Mouse (Mus musculus) frontal cortex, adult (tissue): Measurements from ENCODE around the gene Dlgap1.
"Not testable (repeated sequence)": the region's sequence is repeated elsewhere in the genome, so short reads cannot be mapped to it uniquely, and the experiment has no call there.

Experiments used
- ATAC-seq: cut with Nextera tagmentation; 2 replicates; pipeline ENCODE4 v1.9.2; 2017; ENCODE audit warnings: mild to moderate bottlenecking, moderate library complexity, mixed read lengths; ENCODE audit not compliant: low TSS enrichment

The Dlgap1 gene

DNA sequence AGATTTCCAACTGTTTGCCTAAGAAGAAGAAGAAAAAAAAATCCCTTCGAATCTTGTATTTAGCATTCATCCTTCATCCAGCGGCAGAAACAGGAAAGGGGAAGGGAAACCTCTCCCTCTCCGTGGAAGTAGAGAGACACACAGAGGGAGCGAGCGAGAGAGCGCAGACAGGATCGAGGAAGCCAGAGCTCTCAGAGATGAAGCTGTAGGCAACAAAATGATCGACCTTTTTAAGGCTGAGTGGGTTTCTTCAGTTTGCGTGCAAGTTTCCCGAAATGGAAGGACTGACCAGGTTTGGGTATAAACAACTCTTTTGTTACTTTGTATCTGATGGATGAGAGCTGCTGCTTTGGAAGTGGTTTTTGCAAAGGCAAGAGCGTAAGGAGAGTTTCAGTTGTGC lies 553.1 kb downstream of the Dlgap1 start:
- ATAC-seq = peak; percentile 76

DNA sequence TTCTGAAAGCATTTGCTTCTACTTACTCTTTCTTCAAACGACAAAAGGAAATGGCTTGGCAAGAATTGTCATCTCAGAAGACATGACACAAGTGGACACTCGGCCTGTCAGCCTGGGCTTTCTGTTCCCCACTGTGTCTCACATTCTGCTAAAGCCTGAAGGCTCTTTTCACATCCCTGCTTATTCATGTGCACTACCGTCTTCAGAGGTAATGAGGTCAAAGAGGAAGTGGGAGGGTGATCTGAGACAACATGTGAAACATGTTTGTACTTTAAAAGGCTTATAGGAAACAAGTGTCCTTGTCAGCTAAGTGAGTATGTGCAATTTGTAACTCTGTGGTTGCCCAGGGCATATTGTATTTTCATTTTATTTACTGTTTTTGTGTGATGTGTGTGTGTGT lies 557.1 kb downstream of the Dlgap1 start:
- ATAC-seq = no peak

DNA sequence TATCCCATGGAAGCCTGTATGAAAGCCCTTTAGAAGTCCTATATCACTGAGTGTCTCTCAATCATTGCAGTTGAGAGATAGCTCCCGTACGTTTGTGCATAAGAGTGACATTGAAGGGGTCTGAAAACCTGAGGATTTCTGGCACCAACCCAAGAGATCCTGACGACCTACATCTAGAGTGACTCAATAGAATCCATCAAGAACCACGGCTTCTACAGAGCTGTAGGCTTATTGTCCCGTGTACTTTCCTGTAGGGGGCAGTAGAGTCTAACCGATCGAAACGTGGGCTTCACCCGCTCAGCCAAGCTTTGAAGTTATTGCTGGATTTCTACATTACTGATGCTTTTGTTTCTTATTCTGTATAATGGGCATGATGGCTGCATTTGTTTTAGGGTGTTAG lies 558.2 kb downstream of the Dlgap1 start:
- peak; percentile 54 for ATAC-seq

DNA sequence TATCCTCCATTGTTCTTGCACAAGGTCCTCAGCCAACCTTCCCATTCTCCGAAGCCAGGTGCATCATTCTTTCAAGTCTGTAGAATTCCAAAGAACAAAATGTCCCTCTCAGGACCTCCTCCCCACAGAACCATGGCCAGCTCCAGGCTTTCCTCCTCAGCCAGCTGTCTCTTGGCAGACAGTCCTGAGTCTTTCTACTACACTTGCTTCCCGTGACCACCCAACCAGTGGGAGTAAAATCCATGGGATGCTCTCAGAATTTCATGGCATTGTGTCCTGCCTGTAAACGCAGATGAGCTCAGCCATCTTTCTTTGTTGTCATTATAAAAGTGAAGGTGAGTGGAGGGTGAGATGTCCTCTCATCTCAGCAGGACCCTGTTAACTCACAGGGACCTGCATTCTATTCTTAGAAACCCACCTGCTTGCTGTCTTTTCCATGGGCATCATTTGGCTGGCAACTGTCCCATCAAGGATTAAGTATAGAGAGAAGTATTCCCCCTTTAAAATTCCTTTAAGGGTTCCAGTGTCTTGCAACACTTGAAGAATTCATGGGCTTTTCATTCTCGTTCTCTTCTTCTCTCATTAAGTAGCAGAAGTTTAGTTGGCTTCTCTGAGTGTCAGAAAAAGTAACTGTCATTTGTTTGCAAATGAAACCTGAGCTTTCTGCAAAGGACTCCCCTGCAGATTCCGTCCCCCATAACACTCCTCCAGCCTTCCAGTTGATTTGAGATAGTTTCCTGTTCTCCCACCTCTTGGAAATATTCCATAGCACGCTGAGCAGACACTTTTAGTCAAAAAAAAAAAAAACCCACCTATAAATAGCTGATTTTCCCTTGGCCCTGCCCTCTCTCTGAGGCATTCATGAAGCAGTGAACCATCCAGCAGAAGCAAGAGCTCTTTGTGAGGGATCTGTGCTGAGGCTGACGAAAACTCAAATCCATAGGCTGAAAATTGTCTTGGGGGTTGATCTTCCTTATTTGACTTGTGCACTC lies 559.6 kb downstream of the Dlgap1 start:
- peak; percentile 51 for ATAC-seq

DNA sequence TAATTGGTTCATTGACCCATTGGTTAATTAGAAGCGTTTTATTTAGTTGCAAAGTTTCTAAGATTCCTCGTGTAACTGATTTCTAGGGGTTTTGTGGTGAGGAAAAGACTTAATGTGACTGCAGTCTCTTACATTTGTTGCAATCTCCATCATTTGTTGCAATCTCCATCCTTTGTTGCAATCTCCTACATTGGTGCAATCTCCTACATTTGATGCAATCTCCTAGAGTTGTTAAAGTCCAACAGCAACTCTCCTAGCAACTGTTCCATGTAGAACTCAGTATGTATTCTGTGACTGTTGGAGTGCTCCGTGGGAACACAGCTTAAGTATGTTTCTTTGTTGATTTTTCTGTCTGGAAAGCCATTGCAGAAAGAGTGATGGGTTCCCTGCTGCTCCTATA lies 565.4 kb downstream of the Dlgap1 start:
- no peak for ATAC-seq

DNA sequence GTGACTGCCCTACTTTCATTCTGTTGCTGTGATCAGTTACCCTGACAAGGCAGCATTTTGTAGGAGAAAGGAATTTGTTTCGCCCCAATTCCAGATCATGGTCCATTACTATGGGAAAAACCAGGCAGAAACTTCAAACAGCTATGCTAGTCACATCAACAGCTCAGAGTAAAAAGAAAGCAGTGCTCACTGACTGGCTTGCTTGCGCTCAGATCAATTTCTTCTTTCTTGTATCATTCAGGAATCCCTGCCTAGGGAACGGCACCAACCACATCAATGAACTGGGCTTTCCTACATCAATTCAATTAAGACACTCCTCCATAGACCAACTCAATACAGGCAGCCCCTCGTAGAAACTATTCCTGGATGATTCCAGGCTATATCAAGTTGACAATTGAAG lies 572.9 kb downstream of the Dlgap1 start:
- ATAC-seq = peak; percentile 28; the same call in 1 of the 2 replicates

DNA sequence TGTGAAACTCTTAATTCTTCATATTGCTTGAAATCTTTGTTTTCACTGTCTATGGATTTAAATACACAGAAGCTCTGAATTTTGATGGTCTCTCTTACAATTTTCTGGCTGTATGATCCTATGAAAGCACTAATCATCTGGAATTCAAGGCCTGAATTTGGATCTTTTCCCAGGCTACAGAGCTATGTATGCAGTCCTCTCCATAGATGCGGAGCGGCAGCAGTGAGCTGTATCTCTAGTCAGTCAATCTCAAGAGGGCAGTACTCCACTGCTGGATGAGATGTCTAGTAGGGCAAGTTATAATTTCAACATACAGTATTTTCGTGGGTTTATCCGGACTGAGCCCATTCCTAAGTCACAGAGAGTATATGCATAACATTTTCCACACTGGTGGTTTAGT lies 581.9 kb downstream of the Dlgap1 start:
- ATAC-seq = peak; percentile 66

DNA sequence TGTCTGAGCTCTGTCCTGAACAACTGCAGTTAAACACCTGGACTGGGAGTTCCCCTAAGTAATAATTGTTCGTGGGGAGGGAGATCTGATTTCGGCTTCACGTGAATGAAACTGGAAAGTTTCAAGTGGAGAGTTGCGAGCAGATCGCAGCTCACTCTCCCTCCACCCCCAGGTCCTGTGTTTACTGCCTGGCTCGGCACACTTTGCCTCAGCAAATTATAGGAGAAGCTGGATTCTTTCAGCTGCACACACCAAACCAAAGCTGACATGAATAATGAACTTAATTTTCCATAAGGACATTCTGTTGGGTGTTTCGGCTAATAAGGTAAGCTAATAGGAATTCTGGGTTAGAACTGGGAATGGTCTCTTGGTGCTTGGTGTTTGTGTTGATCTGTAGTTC lies 592.7 kb downstream of the Dlgap1 start:
- ATAC-seq = peak; percentile 45

DNA sequence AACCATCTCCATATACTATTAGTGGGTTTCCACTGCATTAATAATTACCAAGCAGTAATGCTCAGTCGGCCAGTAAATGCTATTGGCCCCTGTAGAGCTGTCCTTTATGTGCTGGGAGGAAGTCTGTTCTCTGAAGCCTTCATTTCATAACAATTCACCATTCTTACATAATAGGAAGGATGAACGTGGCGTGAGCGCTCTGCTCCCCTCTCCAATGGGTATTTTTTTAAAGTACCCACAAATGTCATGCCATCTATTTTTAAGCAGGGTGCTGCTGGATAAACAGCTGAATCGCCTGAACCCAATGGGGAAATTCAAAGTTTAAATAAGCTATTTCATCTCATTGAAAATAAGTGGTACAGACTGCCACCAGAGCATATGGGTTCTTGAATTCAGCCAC lies 602.0 kb downstream of the Dlgap1 start:
- ATAC-seq = peak; percentile 62

DNA sequence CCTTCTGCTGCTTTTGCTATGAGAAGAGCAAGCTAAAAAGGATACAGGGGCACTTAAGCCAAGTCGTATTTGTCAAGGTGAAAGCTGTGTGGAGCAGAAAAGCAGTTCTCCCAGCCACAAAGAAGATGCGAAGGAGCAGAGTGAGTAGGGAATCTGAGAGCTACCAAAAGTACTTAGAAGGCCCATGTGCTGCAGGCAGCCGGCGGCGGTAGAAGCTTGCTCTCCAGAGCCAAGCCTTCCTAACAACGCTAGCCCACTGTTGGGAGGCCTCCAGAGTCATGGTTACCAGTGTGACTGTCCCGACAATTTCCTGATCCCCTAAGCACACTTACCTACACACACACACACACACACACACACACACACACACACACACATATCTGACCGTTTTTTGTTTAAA lies 614.2 kb downstream of the Dlgap1 start:
- peak; percentile 40 for ATAC-seq

DNA sequence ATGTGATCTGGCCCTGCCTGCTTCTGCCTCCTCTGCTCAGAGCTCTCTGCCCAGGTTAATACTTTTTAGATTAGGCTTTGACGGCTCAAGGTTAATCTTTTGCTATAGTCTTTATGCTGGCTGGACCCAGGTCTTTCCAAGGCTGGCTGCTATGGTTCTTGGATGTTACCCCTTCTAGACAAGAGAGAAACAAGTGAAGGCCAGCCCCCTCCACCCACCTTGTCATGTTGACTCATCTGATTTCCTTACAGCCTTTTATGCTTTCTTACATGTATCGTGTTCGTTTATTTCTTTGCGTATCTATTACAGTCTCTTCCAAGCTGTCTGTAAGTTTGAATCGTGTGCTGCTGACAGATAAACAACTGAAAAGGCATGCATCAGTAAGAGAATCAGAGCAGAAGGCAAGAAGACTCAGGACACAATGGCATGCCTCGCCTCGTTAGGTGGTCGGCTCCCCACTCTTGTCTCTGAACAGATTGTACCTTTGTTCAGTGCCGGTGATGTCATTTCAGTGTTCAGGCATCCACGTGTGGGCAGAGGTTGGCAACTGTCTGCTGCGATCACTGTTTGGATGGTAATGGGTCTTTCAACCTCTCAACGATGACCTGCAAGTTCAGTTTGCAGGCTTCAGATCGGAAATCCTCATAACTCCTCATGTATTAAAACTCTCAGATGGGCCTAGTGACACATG lies 618.0 kb downstream of the Dlgap1 start:
- ATAC-seq = peak; percentile 38; the same call in 1 of the 2 replicates

DNA sequence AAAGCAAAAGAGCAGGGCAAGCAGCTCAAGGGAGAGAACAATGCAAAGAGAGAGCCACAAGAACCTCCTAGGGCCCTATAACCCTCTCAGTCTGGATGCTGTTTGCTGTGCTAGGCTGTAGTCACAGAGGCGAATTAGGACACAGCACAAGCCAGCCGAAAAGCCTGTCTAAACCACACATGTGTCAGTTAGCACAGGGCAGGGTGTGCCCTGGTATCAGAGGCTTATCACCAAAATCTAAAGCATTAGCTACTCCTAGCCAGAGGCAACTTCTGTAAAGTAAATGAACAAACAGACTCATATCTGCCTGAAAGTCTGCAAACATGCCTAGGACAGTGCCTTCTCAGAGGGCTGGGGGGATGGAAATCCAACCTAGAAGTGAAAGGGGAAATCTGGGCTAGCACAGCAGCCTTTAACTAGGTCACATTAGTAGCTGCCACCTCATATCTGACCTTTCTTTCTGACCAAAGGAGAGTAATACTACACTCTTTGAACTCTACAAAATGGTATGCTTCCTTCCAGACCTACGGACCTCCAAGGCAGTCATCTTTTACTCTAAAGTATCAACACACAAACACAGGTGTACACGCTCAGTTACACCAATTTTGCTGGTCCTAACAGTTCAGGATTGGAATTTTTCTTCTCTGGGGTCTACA lies 619.2 kb downstream of the Dlgap1 start:
- not testable (repeated sequence) for ATAC-seq

DNA sequence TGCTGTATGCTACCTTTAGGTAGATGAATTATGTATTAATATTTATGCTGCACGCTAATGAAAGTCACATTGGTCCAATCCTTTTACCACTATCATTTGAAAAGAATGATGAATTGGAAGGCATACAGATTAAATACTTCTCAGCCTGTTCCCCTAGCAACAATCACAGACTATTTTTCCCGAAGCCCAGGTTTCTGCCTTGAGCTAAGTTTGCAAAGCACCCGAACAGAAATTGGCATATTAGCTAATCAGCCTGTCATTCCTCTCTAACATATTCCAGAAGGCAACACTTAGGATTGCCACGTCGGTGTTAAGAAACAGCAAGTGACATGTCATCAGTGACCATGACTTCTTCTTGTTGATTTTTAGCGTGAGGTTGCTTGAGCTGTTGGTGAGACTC lies 619.8 kb downstream of the Dlgap1 start:
- no peak for ATAC-seq

DNA sequence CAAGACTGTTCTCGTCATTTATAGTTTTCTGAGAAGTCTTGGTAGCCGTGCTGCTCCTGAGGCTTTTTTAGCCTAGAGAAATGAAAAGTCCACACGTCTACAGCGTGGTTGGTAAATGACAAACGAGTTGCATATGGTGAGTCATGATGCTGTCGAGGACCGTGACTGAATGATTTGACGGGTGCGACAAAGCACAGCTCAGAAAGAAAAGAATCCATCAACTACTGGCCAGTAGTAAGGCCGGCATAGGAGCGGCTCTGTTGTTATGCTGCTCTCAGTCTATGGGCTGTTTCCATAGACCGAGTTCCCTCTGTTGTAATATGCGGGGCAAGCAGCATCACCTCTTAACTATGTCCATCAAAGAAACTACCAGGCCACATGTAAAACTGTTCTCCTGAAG lies 620.3 kb downstream of the Dlgap1 start:
- ATAC-seq = peak; percentile 31; the same call in 1 of the 2 replicates

DNA sequence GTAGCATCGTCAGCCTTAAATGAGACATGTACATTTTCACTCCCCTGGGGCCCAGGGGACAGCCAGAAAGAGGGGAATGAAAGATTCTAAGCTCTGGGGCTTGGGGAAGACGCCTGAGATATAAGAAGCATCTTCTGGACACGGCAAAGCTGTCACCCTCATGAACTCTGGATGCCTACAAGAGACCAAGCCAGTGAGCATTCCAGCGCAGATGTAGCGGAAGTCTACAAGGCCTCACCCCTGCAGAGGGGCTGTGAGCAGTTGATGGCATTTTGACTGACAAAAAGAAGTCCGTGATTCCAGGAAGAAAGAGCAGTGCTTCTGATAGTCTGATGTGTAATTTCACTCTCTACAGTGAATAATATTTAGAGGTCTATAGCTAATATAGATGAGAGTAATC lies 621.6 kb downstream of the Dlgap1 start:
- ATAC-seq = no peak

DNA sequence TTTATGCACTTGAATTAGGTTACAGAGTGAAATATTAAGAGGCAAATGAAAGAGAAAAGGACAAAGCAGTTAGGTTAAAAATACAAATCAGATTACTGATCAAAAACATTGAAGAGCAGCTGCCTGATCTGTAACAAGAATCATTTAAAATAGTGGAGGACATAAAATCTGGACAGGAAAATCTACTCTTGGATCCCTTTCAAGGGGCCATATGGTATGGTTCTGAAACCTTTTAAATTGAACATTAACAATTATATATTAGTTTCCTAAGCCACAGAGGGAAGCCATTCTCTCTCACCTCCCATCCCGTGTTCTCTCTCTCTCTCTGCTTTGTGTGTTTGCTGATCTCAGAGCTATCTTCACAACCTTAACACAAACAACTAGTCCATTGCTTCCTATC lies 625.4 kb downstream of the Dlgap1 start:
- no peak for ATAC-seq

DNA sequence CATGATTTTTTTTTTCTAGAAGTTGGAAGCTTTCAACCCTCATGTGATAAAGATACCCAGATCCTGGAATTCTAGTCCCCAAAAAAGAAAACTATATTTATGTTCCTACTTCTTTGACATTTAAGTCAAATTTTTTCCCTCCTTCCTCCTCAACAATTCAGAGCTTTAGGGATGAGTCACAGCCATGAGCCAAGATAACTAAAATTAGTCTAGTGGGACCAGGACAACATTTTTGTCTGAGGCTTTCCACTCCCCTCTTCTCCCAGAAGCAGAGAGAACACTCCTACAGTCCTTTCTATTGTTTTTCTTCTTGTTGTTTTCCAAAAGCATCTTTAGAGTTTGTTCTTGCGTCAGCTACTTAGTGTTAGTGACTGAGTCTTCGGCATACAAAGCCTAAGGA lies 627.5 kb downstream of the Dlgap1 start:
- peak; percentile 76 for ATAC-seq

DNA sequence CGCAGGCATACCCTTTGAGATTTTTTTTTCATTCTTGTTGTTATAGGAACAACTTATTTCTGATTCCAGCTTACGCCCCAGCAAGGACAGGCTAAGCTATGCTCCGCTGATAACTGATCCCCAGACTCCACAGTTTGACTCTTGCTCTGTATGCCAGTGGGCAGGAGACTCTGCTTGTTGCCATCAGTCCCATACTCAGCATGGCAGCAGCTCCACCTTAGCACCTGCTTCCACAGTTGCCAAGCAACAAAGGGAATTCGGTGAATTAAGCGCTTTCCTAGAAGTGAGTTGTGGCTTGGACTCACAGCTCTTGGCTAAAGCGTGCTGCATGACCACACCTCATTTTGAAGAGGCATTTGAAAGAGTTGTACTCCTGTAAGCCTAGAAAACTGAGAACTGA lies 631.6 kb downstream of the Dlgap1 start:
- ATAC-seq = no peak

DNA sequence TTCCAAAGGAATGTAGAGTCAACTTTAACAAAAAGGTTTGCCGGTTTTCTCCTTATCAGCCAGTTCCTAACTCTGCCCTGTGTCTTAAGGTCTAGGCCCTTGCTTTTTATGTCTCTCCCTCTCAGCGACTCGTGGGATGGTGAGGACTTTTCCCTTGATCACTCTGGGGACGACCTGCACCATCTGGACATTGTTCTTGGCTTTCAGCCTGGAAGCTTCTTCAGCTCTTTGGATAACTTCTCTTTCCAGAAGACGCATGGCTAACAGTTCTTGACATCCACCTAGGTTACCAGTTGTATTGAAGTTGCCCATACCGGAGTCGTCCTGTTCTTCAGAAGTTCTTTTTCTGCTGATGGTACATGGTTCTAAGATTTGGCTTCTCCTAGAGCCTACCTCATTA lies 633.2 kb downstream of the Dlgap1 start:
- no peak for ATAC-seq

DNA sequence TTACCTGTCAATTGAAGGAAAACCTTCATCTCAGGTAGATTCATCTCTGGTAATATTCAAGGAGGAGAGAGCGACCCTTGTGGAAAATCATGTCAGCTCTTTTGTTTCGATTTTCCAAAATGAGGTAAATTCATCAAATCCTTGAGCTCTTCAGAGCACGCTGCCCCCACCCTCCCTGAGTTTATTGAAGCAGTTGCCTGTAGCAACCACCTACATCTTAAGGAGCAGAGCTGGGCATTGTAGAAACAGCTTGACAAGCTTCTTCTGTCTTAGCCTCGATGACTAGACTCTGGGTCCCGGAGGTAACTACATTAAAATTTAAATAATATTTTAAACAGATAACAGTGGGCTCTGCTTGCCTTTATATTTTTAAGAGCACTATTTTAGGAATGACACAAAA lies 636.8 kb downstream of the Dlgap1 start:
- peak; percentile 69 for ATAC-seq

DNA sequence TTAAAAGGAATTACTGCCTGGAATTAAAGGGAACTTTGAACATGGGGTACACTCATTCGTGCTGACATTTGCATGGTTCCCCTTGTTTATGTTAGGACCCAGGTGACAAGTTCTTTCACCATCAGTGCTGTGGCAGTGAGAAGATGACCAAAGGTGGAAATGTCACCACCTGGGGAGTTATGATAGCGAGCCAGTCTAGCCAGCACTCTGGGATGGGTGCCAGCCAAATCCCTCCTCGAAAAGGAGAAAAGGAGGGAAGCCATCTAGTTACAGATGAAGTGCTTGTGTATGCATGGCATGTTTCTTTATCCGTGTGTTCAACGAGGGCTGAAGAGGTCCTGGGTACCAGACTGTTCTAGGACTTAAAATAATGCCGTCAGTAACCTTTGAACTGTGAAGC lies 643.3 kb downstream of the Dlgap1 start:
- ATAC-seq = no peak

DNA sequence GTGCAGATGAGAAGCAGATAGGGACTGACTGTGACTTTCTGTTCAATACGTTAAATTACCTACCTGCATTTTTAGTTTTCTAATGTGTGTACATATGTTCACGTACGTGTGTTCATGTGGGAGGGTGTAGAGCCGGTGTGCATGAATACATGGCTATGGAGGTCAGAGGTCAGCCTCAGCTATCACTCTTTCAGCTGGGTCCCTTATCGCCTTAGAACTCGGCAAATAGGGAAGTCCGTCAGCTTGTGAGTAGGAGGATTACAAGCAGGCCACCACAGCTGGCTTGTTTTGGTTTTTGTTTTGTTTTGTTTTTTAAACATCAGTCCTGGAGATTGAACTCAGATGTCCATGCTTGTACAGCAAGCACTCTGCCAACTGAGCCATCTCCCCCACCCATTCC lies 645.0 kb downstream of the Dlgap1 start:
- no peak for ATAC-seq
